Mouse (Mus musculus) C3H10T1/2 (cell line): ENCODE results near the gene Bcl2l1. TPM values are rescaled to one million over a fixed set of nuclear protein-coding genes. Genes with fewer than 3 reads are reported as not detected.

Source experiments
- polyA plus RNA-seq, 2 experiments: library from polyadenylated mRNA; unstranded; fragments of >200 nt; fragmentation: generic; extraction: Trizol; gene quantifications; one replicate each; pipeline ENCODE4 v1.2.1; 2012; ENCODE audit warnings: missing spikeins in 2 of 2

Bcl2l1 gene
- 10 to 100 TPM; 35.1 to 54.7 TPM for polyA plus RNA-seq

DNA sequence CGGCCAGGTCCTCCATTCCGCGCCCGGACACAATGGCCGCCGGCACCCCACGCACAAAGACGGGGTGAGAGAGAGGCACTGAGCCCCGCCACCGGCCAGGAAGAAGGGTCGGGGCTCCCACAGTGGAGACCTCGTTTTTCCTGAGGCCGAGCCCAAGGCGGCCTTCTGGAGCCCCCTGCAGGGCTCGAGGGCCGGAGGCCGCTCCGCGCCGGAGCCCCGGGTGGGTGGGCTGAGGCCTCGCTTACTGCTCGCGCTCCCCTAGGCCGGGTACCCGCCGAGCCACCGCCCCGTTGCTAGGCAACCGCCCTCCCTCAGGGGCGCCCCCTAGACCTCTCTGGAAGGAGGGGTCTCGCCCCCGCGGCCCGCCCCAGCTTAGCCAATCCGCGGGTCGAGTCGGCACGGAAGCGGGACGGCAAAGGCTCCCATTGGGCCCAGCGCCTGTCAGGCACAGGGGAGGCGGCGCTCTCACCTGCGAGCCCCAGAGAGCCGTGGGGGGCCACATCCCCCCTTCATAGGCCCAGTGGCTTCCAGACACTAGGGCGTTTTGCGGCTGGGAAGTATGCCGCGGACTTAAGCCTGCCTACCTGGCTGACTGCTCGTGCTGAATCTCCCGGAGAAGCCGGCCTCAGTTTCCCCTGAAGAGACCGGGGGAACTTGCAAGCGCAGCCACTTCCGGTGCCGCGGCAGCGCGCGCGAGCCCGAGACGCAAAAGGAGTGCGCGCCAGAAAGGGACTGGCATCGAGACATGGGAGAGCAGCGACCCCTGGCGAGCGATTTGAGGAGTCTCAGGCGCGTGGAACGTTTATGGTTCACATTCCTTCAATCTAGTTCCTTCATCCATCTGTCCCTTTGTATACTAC is at the start of gene Bcl2l1:
Bcl2l1 (minus strand) TSS at position 710 of the 860 bp plus-strand sequence.

GRCm38 (mm10) chr2:152847815-152848302 is 16.3 kb upstream of the Bcl2l1 start, which contains the start of gene Tpx2:
Gene Tpx2, plus strand, starts transcription at chr2:152847964.

GRCm38 (mm10) chr2:152753944-152754711 is 77.4 kb downstream of the Bcl2l1 start, which contains the start of gene Cox4i2:
Gene Cox4i2, plus strand, starts transcription at chr2:152754173.

GRCm38 (mm10) chr2:152736090-152736601 is 95.4 kb downstream of the Bcl2l1 start, which contains the start of gene Id1:
Gene Id1, plus strand, starts transcription at chr2:152736251.

Other genes with a start within 250 kb of the Bcl2l1 start
- gene Defb45, start 232.3 kb downstream of the Bcl2l1 start, polyA plus RNA-seq, result not detected
- gene Defb36, start 227.4 kb downstream of the Bcl2l1 start, polyA plus RNA-seq, result not detected
- under 1 TPM in 1 of 2 experiments, not detected in 1; 0.22 TPM for gene Defb25, start 208.7 kb downstream of the Bcl2l1 start, polyA plus RNA-seq
- under 1 TPM in 1 of 2 experiments, not detected in 1; 0.05 TPM for gene Rem1, start 204.8 kb downstream of the Bcl2l1 start, polyA plus RNA-seq
- 100 to 1,000 TPM; 127 to 134 TPM for gene H13, start 162.3 kb downstream of the Bcl2l1 start, polyA plus RNA-seq
- 10 to 100 TPM in 1 of 2 experiments, 1 to 10 TPM in 1; 6.8 to 12.6 TPM for gene Mcts2, start 144.7 kb downstream of the Bcl2l1 start, polyA plus RNA-seq
- 100 to 1,000 TPM in 1 of 2 experiments, 10 to 100 TPM in 1; 99.1 to 172 TPM for gene Id1, start 95.5 kb downstream of the Bcl2l1 start, polyA plus RNA-seq
- 1 to 10 TPM in 1 of 2 experiments, under 1 TPM in 1; 0.66 to 1.0 TPM for gene Cox4i2, start 77.6 kb downstream of the Bcl2l1 start, polyA plus RNA-seq
- gene Tpx2, start 16.2 kb upstream of the Bcl2l1 start, polyA plus RNA-seq, result 10 to 100 TPM in 1 of 2 experiments, 1 to 10 TPM in 1; 7.6 to 48.4 TPM
- under 1 TPM; 0.14 to 0.44 TPM for gene Mylk2, start 79.6 kb upstream of the Bcl2l1 start, polyA plus RNA-seq
- 1 to 10 TPM; 2.9 to 4.0 TPM for gene Foxs1, start 101.5 kb upstream of the Bcl2l1 start, polyA plus RNA-seq
- 1 to 10 TPM in 1 of 2 experiments, under 1 TPM in 1; 0.47 to 4.1 TPM for gene Dusp15, start 120.0 kb upstream of the Bcl2l1 start, polyA plus RNA-seq
- under 1 TPM; 0.08 TPM for gene Ttll9, start 130.8 kb upstream of the Bcl2l1 start, polyA plus RNA-seq
- 100 to 1,000 TPM in 1 of 2 experiments, 10 to 100 TPM in 1; 33.9 to 135 TPM for gene Pdrg1, start 183.7 kb upstream of the Bcl2l1 start, polyA plus RNA-seq
- gene Xkr7, start 200.1 kb upstream of the Bcl2l1 start, polyA plus RNA-seq, result not detected
- not detected for gene Ccm2l, start 234.2 kb upstream of the Bcl2l1 start, polyA plus RNA-seq